Mouse (Mus musculus) megakaryocyte-erythroid progenitor cell, adult 5-6 weeks (primary cell): ENCODE results near the gene Myo1f. TPM values are rescaled to one million over a fixed set of nuclear protein-coding genes. Genes with fewer than 3 reads are reported as not detected.

Experiments
- ATAC-seq: replicated peaks from 2 replicates; pipeline ENCODE4 v1.8.0; 2016; ENCODE audit warnings: mild to moderate bottlenecking, inconsistent platforms; ENCODE audit not compliant: severe bottlenecking, poor library complexity, low FRiP score, low TSS enrichment
- total RNA-seq, 2 experiments: library from RNA; stranded (forward) in 1 of 2; stranded (reverse) in 1 of 2; fragments of 200-1000, 215-1000 nt in 1 of 2; fragments of >200 nt in 1 of 2; fragmentation: Nextera tagmentation in 1 of 2; gene quantifications; 2 replicates each; pipeline ENCODE4 v1.2.3; 2014 to 2017

Gene Myo1f
- total RNA-seq (2014; fragmentation: Nextera tagmentation) (1.0 and 6.1 TPM in 2 replicates), total RNA-seq (2017) (5.6 and 20.0 TPM in 2 replicates)

- ATAC-seq = peak; percentile 24; the same call in 1 of the 2 replicates
These were observed at the start of gene Myo1f for GRCm38 (mm10) chr17:33555223-33555855. Gene Myo1f, plus strand, starts transcription at chr17:33555707.

GRCm38 (mm10) chr17:33508386-33508785, 47.1 kb upstream of the Myo1f start:
- no peak for ATAC-seq

DNA sequence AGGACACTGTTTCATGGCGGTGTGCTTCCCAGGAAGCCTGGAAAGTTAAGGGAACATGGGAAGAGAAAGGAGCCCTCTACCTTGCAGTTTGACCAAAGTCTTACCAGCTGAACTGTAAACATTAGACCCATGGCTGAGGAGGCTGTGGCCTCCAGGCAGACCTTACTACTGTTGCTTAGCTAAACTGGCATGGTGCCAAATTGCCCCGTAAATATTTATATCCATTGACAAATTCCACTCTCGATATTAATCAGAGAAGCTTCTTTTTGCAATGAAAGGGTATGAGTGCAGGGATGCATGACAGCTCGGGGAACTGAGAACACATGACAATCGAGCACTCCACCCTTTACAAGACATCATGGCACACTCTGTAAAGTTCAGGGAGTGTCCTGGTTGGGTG, 45.3 kb upstream of the Myo1f start:
- ATAC-seq = no peak

DNA sequence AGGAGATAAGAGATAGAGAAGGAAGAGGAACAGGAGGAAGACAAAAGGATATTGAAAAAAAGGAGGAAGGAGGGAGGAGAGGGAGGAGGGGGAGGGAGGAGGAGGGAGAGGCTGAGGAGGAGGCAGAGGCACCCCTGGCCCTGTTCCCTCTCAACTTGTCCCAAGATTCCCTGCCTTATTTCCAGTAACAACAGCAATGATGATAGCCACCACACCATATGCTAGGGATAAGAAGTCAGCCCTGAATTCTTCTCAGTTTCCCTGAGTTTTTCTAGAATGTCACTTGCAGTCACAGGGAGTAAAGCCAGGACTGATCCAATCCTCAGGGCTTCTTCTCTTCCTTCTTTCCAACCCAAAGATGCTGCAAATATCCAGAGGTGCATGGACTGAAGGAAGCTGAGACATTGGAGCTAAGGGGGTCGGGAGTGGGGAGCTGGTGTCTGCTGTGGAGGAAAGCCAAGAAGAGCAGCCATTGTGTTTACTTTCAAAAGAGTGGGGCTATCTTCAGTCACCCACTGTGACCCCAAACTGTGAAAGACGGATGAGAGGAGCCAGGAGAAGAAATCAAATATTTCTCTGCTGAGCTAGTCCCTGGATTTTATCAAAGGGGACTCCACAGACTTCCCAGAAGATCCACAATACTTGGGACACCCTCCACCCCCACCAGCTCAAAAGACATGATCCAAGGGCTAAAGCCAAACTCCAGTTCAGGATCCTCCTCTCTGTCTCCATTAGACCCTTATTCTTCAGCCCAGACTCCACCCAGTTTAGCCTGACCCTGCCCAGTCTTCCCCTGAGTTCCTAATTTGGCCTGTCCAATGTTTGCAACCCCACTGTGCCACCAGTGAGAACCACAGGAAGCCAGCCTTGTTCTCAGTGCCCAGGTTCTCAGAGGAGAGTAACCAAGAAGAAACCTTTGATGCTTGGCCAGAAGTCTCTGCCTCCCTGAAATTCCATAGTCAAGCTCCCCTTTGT, 42.8 kb upstream of the Myo1f start:
- ATAC-seq = no peak

- peak; percentile 67; the same call in 1 of the 2 replicates for ATAC-seq
These were observed 41.6 kb upstream of the Myo1f start for GRCm38 (mm10) chr17:33513874-33514273.

DNA sequence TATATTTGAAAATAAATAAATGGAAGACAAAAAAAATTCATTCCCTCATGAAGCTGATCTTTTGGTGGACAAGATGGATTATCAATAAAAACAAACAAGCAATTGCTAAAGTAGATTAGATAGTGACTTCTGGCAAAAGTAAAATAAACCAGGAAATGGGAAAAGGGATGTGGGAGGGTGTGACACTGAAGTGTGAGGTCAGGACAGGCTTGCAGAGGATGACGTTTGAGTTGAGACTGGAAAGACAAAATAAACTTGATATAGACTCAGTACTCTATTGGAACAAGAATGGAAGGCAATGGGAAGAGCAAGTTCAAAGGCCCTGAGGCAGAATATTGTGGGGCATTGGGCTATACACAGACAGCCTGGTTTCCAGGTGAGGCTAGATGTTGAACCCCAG, 35.1 kb upstream of the Myo1f start:
- no peak for ATAC-seq

- no peak for ATAC-seq
These were observed 32.0 kb upstream of the Myo1f start for GRCm38 (mm10) chr17:33523431-33523917.

DNA sequence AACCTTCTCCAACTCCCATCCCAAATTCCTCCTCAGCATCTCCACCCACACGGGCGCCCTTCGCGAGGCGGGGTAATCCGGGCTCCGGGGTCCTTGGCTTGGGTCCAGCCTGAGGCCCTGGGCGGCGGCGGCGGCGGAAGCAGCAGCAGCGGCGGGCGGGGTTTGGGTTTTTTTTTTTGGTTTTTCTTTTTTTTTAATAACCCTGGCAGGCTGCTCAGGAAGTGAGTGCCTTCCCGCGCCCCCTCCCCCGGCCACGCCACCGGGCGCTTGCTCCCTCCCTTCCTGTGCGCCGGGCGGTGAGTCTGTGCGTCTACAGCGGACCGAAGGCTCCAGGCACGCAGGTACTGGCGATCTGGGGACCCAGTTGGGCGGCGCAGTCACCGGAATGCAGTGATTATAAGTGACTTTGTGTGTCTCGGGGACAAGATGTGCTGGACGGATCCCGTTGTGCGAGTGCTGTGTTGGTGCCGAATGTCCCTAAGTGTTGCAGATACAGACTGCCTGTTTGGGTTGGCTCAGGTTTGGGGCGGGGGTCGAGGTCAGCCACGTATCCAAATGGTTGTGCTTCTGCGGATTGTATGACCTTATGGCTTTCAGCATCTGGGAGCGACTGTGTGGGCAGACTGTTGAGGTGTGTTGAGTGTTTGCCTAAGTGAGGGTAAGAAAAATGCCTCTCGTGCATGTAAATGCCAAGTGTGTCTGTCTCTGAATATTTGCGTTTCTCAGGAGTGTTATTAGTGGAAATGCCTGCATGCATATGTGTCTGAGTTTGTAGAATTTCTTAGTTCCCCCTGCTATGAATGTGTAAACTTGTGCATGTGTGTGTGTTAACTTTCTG, 31.4 kb upstream of the Myo1f start, which contains the start of gene Adamts10:
TSS of gene Adamts10 (plus strand) at position 287 of the 838 bp plus-strand sequence.
- peak; percentile 76 for ATAC-seq

GRCm38 (mm10) chr17:33524806-33525373, 30.6 kb upstream of the Myo1f start:
- no peak; the same call in 1 of the 2 replicates for ATAC-seq

- no peak for ATAC-seq
These were observed 29.0 kb upstream of the Myo1f start for GRCm38 (mm10) chr17:33526506-33526905.

DNA sequence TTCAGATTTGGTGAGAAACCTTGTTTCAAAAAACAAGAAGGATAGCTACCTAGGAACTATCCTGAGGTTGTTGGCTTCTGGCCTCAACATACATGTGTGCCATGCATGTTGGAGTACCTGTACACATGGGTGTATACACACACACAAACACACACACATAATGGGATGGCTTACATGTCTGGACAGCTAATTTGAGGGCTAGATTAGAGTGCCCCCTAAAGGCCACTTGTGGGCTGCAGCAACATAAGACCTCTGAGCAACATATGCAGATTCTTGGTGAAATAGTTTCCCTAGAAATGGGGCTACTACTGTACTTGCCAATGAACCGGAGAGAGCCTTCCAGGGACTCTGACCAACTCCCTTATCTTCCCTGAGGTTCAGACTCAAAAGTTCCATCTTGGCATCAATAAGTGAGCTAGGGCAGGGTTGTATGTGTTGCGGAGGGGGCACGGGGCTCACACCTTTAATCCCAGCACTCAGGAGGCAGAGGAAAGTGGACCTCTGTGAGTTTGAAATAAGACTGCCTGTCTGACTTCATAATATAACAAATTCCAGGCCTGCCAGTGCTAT, 16.3 kb upstream of the Myo1f start:
- ATAC-seq = 0 out of 2 replicates have a peak, but pooled peaks have one; percentile 52

DNA sequence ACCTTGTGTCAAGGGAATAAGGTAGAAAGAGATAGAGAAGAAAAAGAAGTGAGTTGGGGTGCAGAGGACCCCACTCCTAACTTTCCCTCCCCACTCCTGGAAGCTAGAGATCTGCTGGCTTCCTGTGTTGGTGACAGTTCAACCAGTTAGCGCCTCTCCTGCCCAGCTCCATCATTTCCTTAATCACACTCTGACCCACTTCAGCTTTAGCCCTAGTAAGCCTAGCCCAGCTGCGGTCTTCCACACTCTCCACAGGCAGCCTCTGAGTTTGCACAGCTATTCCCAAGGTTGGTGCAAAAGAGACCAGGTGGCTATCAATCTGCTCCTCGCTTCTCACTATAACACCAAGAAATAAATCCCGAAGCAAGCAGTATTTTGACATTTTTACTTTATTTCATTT, 15.6 kb upstream of the Myo1f start:
- ATAC-seq = no peak

DNA sequence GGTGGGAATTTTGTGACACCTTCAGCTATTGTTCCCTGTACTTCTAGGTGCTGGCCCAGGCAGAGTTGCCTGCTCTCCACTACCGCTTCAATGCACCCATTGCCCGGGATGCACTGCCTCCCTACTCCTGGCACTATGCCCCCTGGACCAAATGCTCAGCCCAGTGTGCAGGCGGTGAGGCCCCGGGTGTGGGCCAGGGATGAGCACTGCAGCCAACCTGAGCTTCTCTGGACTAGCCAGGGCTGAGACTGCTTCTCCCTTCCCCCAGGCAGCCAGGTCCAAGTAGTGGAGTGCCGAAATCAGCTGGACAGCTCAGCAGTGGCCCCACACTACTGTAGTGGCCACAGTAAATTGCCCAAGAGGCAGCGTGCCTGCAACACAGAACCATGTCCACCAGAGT, 6.3 kb upstream of the Myo1f start:
- no peak for ATAC-seq

DNA sequence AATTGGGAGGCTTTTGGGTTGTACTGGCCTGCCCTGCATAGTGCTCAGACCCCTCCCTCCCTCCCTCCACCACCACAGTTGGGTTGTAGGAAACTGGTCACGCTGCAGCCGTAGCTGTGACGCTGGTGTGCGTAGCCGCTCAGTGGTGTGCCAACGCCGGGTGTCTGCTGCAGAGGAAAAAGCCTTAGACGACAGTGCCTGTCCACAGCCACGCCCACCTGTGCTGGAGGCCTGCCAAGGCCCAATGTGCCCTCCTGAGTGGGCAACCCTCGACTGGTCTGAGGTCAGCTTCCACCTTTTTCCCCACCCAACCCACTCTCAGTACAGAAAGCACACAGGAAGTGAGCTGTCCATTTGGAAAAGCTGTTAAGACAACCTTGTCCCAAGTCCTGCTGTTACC, 5.1 kb upstream of the Myo1f start:
- no peak for ATAC-seq

GRCm38 (mm10) chr17:33552113-33552512, 3.4 kb upstream of the Myo1f start:
- ATAC-seq = no peak

GRCm38 (mm10) chr17:33552964-33553363, 2.5 kb upstream of the Myo1f start:
- peak; percentile 84 for ATAC-seq

DNA sequence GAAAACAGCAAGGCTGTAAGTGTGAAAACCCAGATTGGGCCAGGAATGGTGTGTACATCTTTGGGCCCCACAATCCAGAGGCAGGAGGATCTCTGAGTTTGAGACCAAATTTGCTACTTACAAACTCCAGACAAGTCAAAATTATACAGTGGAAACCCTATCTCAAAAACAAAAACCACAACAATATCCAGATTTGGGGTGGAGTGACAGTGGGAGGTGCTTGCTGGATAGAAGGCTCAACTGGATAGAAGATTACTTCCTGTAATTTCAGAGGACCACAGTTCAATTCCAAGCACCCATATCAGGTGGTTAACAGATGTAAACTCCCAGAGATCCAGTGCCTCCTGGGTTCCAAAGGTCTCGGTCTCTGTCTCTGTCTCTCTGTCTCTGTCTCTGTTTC, 971 bp upstream of the Myo1f start:
- no peak for ATAC-seq

GRCm38 (mm10) chr17:33557922-33558321, 2.4 kb downstream of the Myo1f start:
- no peak for ATAC-seq
